Mouse (Mus musculus): Measurements from ENCODE around the gene Olfr159.

DNA sequence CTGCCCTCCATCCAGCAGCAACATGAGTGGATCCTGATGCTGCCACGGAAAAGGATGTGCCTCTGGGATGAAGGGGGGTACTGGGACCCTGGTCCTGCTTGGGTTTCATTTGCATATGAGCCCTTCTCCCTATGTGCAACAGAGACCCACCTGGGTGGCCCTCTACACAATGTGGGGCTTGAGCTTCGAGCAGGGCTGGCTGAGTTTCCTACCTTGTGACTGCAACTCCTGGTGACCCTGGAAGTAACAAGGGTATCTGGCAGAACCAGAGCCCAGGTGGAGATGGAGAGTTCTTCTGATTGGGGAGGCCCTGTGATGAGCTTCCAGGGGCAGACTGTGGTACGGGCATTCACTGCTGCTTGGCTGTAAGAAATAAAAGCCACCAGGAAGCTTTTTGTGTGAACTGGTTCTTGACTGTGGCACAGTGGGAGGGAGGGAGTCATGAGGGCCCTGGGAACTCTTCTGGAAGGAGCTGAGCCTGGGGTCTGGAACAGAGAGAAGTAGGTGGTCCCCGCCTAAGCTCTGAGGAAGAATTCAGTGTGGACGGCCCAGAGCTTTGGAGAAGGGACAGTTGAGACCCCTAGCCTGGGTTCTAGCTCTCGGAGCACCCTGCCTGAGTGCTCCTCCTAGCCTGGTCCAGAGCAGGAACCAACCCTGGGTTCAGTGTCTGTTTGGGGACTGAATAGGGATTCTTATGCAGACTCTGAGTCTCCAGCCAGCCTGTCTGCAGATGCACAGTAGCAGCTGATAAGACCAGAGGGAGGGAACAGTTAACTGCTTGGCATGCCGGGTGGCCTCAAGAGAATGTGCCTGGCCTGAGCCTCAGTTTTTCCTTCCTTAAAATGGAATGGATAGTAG is 42.9 kb downstream of the Olfr159 start:
- no peak for TF ChIP-seq CTCF (IDR thresholded peaks at IDR 0.05; ENCODE audit: low read depth)
- TF ChIP-seq EP300 (optimal IDR thresholded peaks at IDR 0.05) = no peak
